Mouse (Mus musculus): ENCODE measurements around the gene Neo1. TPM values are rescaled to one million over a fixed set of nuclear protein-coding genes. Genes with fewer than 3 reads are reported as not detected.

Neo1 gene
- total and polyA plus RNA-seq, 3 experiments, result 0.85 to 2.1 (median 1.4) TPM

GRCm38 (mm10) chr9:58844597-58844996, 191.6 kb downstream of the Neo1 start:
- Histone ChIP-seq H3K4me2 (ENCODE audit: insufficient read depth, low read depth, poor library complexity, severe bottlenecking) (no peak overlapping the region), H3K79me2 (replicated peaks; ENCODE audit: control insufficient read depth, extremely low read depth, insufficient read depth, poor library complexity, severe bottlenecking) (no peaks in the 10 kb centered on the region), H3K4me3 (replicated peaks in 1 of 3; ENCODE audit: low read depth in 2 of 3, low read length in 2 of 3, poor library complexity in 1 of 3) (no peak overlapping the region), H3K9me3 (replicated peaks; ENCODE audit: low read length) (no peaks in the 10 kb centered on the region), H3K27ac (ENCODE audit: insufficient read depth, low read depth) (no peak overlapping the region), H3K27me3 (replicated peaks) (peaks cover 27% of the 10 kb centered on the region), H3K9ac (ENCODE audit: insufficient read depth, low read depth) (no peak overlapping the region), H3K36me3 (replicated peaks in 1 of 2; ENCODE audit: control insufficient read depth in 1 of 2, insufficient read depth in 1 of 2, low read length in 1 of 2) (no peaks in the 10 kb centered on the region), H3K4me1 (ENCODE audit: control insufficient read depth in 1 of 2, insufficient read depth in 2 of 2) (no peaks in the 10 kb centered on the region)
- dilution Hi-C loops (cut with MboI; ENCODE audit: extremely low pct_ligation_motif_present, extremely low pct_unique_long_range_greater_than_20kb, low sequenced_read_pairs), result no loop called here
- in situ Hi-C loops (cut with MboI; ENCODE audit: low pct_ligation_motif_present, low pct_unique_long_range_greater_than_20kb, low sequenced_read_pairs), result no loop called here
- no peak for TF ChIP-seq ZNF384 (IDR thresholded peaks at IDR 0.05; ENCODE audit: low read depth, low read length)
- TF ChIP-seq ZC3H11A (IDR thresholded peaks at IDR 0.05; ENCODE audit: low read depth, low read length), result no peak
- TF ChIP-seq BHLHE40 (IDR thresholded peaks at IDR 0.05; ENCODE audit: low read depth, low read length), result no peak
- DNase-seq (ENCODE audit: extremely low read depth), result no peak

- TF ChIP-seq PAX5 (IDR thresholded peaks at IDR 0.05; ENCODE audit: low read length) (peak; percentile 87), MXI1 (IDR thresholded peaks at IDR 0.05; ENCODE audit: low read depth, low read length) (peak; percentile 61; the same call in 1 of the 2 replicates), NRF1 (IDR thresholded peaks at IDR 0.05; ENCODE audit: low read depth, low read length) (no peak), RCOR1 (conservative IDR thresholded peaks at IDR 0.05; ENCODE audit: low read depth, low read length) (no peak)
- Histone ChIP-seq H3K9me3 (replicated peaks; ENCODE audit: low read length) (no peaks in the 10 kb centered on the region), H3K4me2 (ENCODE audit: insufficient read depth, low read depth, poor library complexity, severe bottlenecking) (no peak overlapping the region), H3K27ac (ENCODE audit: insufficient read depth, low read depth) (no peak overlapping the region), H3K36me3 (replicated peaks in 1 of 2; ENCODE audit: control insufficient read depth in 1 of 2, insufficient read depth in 1 of 2, low read length in 1 of 2) (no peaks in the 10 kb centered on the region), H3K27me3 (replicated peaks) (peaks cover 31% of the 10 kb centered on the region), H3K4me3 (replicated peaks in 1 of 3; ENCODE audit: low read depth in 2 of 3, low read length in 2 of 3, poor library complexity in 1 of 3) (no peak overlapping the region), H3K79me2 (replicated peaks; ENCODE audit: control insufficient read depth, extremely low read depth, insufficient read depth, poor library complexity, severe bottlenecking) (no peaks in the 10 kb centered on the region), H3K4me1 (ENCODE audit: control insufficient read depth in 1 of 2, insufficient read depth in 2 of 2) (peaks cover 0 to 10% of the 10 kb centered on the region in 2 experiments; a peak in 2 of 4 replicates), H3K9ac (ENCODE audit: insufficient read depth, low read depth) (no peak overlapping the region)
- dilution Hi-C loops (cut with MboI; ENCODE audit: extremely low pct_ligation_motif_present, extremely low pct_unique_long_range_greater_than_20kb, low sequenced_read_pairs), result no loop called here
- DNase-seq (ENCODE audit: extremely low read depth), result peak; percentile 60
- in situ Hi-C loops (cut with MboI; ENCODE audit: low pct_ligation_motif_present, low pct_unique_long_range_greater_than_20kb, low sequenced_read_pairs), result no loop called here
Observed at GRCm38 (mm10) chr9:58841655-58842054, 194.6 kb downstream of the Neo1 start.

DNA sequence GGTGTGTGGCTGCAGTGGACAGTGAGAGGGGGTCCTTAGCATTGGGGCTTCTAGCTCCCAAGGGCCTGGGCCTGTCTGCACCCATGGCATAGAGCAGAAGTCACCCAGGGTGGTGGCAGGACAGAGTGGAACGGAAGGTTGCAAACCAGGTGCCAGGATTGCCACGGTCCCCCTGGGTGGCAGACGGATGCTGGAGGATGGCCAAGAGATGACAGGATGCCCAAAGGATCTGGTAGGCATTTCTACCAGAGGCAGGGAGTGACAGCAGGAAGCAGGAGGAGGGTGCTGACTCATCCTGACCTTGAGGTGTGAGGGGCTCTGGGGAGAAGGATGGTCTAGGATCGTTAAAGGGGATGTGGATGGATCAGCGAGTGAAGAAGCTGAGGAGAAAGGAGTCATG, 197.7 kb downstream of the Neo1 start:
- H3K27ac ChIP-seq (ENCODE audit: insufficient read depth, low read depth), result no peak overlapping the region
- H3K9me3 ChIP-seq (replicated peaks; ENCODE audit: low read length), result no peaks in the 10 kb centered on the region
- H3K36me3 ChIP-seq (replicated peaks in 1 of 2; ENCODE audit: control insufficient read depth in 1 of 2, insufficient read depth in 1 of 2, low read length in 1 of 2), result no peaks in the 10 kb centered on the region
- DNase-seq (ENCODE audit: extremely low read depth), result no peak
- TF ChIP-seq NELFE (IDR thresholded peaks at IDR 0.05; ENCODE audit: low read depth, low read length) (no peak), MAFK (IDR thresholded peaks at IDR 0.05; ENCODE audit: insufficient replicate concordance, low read length) (no peak)
- peaks cover 0 to 34% of the 10 kb centered on the region in 2 experiments; a peak in 2 of 4 replicates for H3K4me1 ChIP-seq (ENCODE audit: control insufficient read depth in 1 of 2, insufficient read depth in 2 of 2)
- in situ Hi-C loops (cut with MboI; ENCODE audit: low pct_ligation_motif_present, low pct_unique_long_range_greater_than_20kb, low sequenced_read_pairs) (no loop called here), dilution Hi-C loops (cut with MboI; ENCODE audit: extremely low pct_ligation_motif_present, extremely low pct_unique_long_range_greater_than_20kb, low sequenced_read_pairs) (no loop called here)
- no peak overlapping the region for H3K4me2 ChIP-seq (ENCODE audit: insufficient read depth, low read depth, poor library complexity, severe bottlenecking)
- no peak overlapping the region for H3K9ac ChIP-seq (ENCODE audit: insufficient read depth, low read depth)
- peaks cover 11% of the 10 kb centered on the region for H3K27me3 ChIP-seq (replicated peaks)
- no peaks in the 10 kb centered on the region for H3K79me2 ChIP-seq (replicated peaks; ENCODE audit: control insufficient read depth, extremely low read depth, insufficient read depth, poor library complexity, severe bottlenecking)
- H3K4me3 ChIP-seq (replicated peaks in 1 of 3; ENCODE audit: low read depth in 2 of 3, low read length in 2 of 3, poor library complexity in 1 of 3), result no peak overlapping the region
